Mouse (Mus musculus): ENCODE data around the gene Pcbp1. TPM values are rescaled to one million over a fixed set of nuclear protein-coding genes. Genes with fewer than 3 reads are reported as not detected.

Pcbp1 gene
- polyA plus RNA-seq, 1 experiment from 2014 or later: 234 TPM

Small RNA genes within 50 kb of the gene (microRNA-seq; reads per million reads assigned to microRNA genes)
- gene Gm22184: not detected

Other genes with a start within 250 kb of the Pcbp1 start
- 145 and 146 TPM in 2 replicates for gene Fam136a, start 160.7 kb downstream of the Pcbp1 start, polyA plus RNA-seq (2015; fragmentation: Nextera tagmentation; extraction: Ambion mirVana)
- gene Snrpg, start 155.0 kb downstream of the Pcbp1 start, polyA plus RNA-seq (2015; fragmentation: Nextera tagmentation; extraction: Ambion mirVana): 575 and 578 TPM in 2 replicates
- 113 and 119 TPM in 2 replicates for gene Pcyox1, start 129.2 kb downstream of the Pcbp1 start, polyA plus RNA-seq (2015; fragmentation: Nextera tagmentation; extraction: Ambion mirVana)
- gene Tia1, start 122.1 kb downstream of the Pcbp1 start, polyA plus RNA-seq (2015; fragmentation: Nextera tagmentation; extraction: Ambion mirVana): 187 and 221 TPM in 2 replicates
- gene Gm44790, start 99.7 kb downstream of the Pcbp1 start, polyA plus RNA-seq (2015; fragmentation: Nextera tagmentation; extraction: Ambion mirVana): 0.80 TPM in 1 of 2 replicates, not detected in the other
- gene C87436, start 87.9 kb downstream of the Pcbp1 start, polyA plus RNA-seq (2015; fragmentation: Nextera tagmentation; extraction: Ambion mirVana): 22.0 and 28.4 TPM in 2 replicates
- gene Asprv1, start 101.8 kb upstream of the Pcbp1 start, polyA plus RNA-seq (2015; fragmentation: Nextera tagmentation; extraction: Ambion mirVana): 0.89 and 0.99 TPM in 2 replicates
- 11.8 and 11.9 TPM in 2 replicates for gene Mxd1, start 142.8 kb upstream of the Pcbp1 start, polyA plus RNA-seq (2015; fragmentation: Nextera tagmentation; extraction: Ambion mirVana)
- gene Snrnp27, start 158.2 kb upstream of the Pcbp1 start, polyA plus RNA-seq (2015; fragmentation: Nextera tagmentation; extraction: Ambion mirVana): 95.5 and 102 TPM in 2 replicates
- gene Gmcl1, start 207.1 kb upstream of the Pcbp1 start, polyA plus RNA-seq (2015; fragmentation: Nextera tagmentation; extraction: Ambion mirVana): 30.0 and 30.2 TPM in 2 replicates